In the genomic region with DNA sequence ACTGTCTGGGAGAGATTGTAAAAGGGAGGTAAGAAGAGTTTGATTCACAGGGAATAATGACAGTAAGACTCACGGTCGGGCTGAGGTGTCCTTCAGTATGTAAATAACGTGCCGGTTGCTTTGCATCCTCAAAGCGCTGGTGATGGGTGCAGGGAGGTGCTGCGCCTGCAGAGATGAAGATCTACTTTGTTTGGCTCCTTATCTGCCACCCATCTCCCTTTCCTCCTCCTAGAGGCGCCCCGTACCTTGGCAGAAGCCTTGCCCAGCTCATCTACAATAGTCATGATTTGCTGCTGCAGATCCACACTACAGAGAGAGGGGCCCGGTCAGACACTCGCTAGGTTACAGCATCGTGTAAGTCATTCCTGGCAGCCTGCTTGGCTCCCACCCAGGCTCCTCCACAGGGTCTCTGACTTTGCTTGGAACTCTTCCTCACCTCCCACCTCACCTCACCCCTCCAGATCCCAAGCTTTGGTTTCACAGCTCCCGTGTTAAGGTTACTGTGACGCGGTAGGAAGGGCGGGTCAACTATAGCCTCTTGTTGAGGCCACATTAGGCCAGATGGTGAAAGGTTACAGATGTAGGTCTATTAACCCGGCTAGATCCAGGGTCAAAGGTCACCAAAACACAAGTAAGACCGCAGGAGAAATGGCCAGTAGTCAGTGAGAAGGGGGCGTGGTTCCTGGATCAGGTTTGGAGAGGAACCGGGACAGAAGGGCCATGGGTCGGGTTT, we compare ENCODE assay signal across 8 mouse cellular contexts. TPM values are rescaled to one million over a fixed set of nuclear protein-coding genes. Genes with fewer than 3 reads are reported as not detected.
DNase-seq lines count a peak whose midpoint lies in the region; ATAC-seq and TF ChIP-seq lines count a peak whose summit lies in the region.

No protein-coding gene starts in this region.

- H3K4me1 ChIP-seq in testis, adult 2 months (ENCODE audit: control insufficient read depth, insufficient read depth, low read length): peaks cover 6% of the 10 kb centered on the region
- H3K4me1 ChIP-seq in neural tube, embryonic 15.5 days: peaks cover 35% of the 10 kb centered on the region

- H3K27me3 ChIP-seq in testis, adult 2 months (ENCODE audit: control insufficient read depth, insufficient read depth, low read length): no peaks in the 10 kb centered on the region
- H3K27me3 ChIP-seq in neural tube, embryonic 15.5 days (replicated peaks): no peaks in the 10 kb centered on the region

- no peak for TF ChIP-seq CTCF in testis, adult 2 months (IDR thresholded peaks at IDR 0.05; ENCODE audit: control insufficient read depth, insufficient read depth, insufficient replicate concordance, low read depth, low read length)

- H3K4me3 ChIP-seq in testis, adult 2 months (ENCODE audit: control insufficient read depth, low read depth, low read length): peak overlapping the region; percentile 94
- peak overlapping the region; percentile 69 for H3K4me3 ChIP-seq in neural tube, embryonic 15.5 days (replicated peaks)

- no peaks in the 10 kb centered on the region for H3K9me3 ChIP-seq in neural tube, embryonic 15.5 days (replicated peaks)

- peak; percentile 52 for ATAC-seq in neural tube, embryonic 15.5 days (ENCODE audit: low FRiP score)

- peak overlapping the region; percentile 88 for H3K9ac ChIP-seq in neural tube, embryonic 15.5 days (replicated peaks)

- 11% methylated on average over 20 of the region's 20 CpGs for WGBS in large intestine, adult 2 months
- 13% methylated on average over 20 of the region's 20 CpGs for WGBS in neural tube, embryonic 15.5 days

- peak; percentile 11 for DNase-seq in gastrocnemius, postnatal 10 days
- no peak for DNase-seq in gastrocnemius, postnatal 4 days (ENCODE audit: low spot score in 2 of 2)
- DNase-seq in testis, postnatal 10 days (ENCODE audit: low spot score): no peak
- peak; percentile 50 for DNase-seq in large intestine, adult 2 months (ENCODE audit: low read depth, low spot score)
- no peak for DNase-seq in thymus, postnatal 36 days
- DNase-seq in T-cell, adult 2 months (ENCODE audit: low spot score): no peak

- TF ChIP-seq POLR2A in testis, adult 2 months (IDR thresholded peaks at IDR 0.05; ENCODE audit: control insufficient read depth, low read depth, low read length): no peak

- H3K4me2 ChIP-seq in neural tube, embryonic 15.5 days: peak overlapping the region; percentile 89

- H3K36me3 ChIP-seq in testis, adult 2 months (ENCODE audit: control insufficient read depth, insufficient read depth, low read length): peaks cover 2% of the 10 kb centered on the region; the same call in 1 of the 2 replicates
- H3K36me3 ChIP-seq in neural tube, embryonic 15.5 days: peaks cover 41% of the 10 kb centered on the region

- peak overlapping the region; percentile 98 for H3K27ac ChIP-seq in testis, adult 2 months (ENCODE audit: control insufficient read depth, insufficient read depth, low read depth, low read length)
- peak overlapping the region; percentile 89 for H3K27ac ChIP-seq in neural tube, embryonic 15.5 days (replicated peaks)

RNA-seq across cellular contexts. Expression of a gene that starts 0.5 kb away (rescaled TPM):
- total RNA-seq in gastrocnemius, postnatal 10 days (2021): 1 to 10 TPM; 6.4 to 9.8 TPM
- 10 to 100 TPM; 13.3 to 18.4 TPM for total RNA-seq in gastrocnemius, postnatal 4 days (2021)
- polyA plus RNA-seq in testis, adult 2 months (2012; rRNA removed): 158 and 171 TPM in 2 replicates
- 20.0 and 45.4 TPM in 2 replicates for polyA plus RNA-seq in large intestine, adult 2 months (2012; rRNA removed)
- polyA plus RNA-seq in neural tube, embryonic 15.5 days (2015; fragmentation: Nextera tagmentation; extraction: Ambion mirVana): 259 and 319 TPM in 2 replicates

RNA-seq across cellular contexts. Expression of a gene that starts 6.8 kb away (rescaled TPM):
- total RNA-seq in gastrocnemius, postnatal 10 days (2021): 10 to 100 TPM; 44.8 to 54.4 TPM
- 10 to 100 TPM; 40.5 to 46.8 TPM for total RNA-seq in gastrocnemius, postnatal 4 days (2021)
- polyA plus RNA-seq in testis, adult 2 months (2012; rRNA removed): 81.8 and 83.3 TPM in 2 replicates
- polyA plus RNA-seq in large intestine, adult 2 months (2012; rRNA removed): 111 and 131 TPM in 2 replicates
- 67.1 and 73.6 TPM in 2 replicates for polyA plus RNA-seq in neural tube, embryonic 15.5 days (2015; fragmentation: Nextera tagmentation; extraction: Ambion mirVana)

RNA-seq across cellular contexts. Expression of a gene that starts 6.9 kb away (rescaled TPM):
- total RNA-seq in gastrocnemius, postnatal 10 days (2021): 10 to 100 TPM; 31.4 to 47.1 TPM
- total RNA-seq in gastrocnemius, postnatal 4 days (2021): 10 to 100 TPM; 44.6 to 52.8 TPM
- polyA plus RNA-seq in testis, adult 2 months (2012; rRNA removed): 100 and 104 TPM in 2 replicates
- 28.7 and 36.9 TPM in 2 replicates for polyA plus RNA-seq in large intestine, adult 2 months (2012; rRNA removed)
- 36.7 and 40.8 TPM in 2 replicates for polyA plus RNA-seq in neural tube, embryonic 15.5 days (2015; fragmentation: Nextera tagmentation; extraction: Ambion mirVana)

RNA-seq across cellular contexts. Expression of a gene that starts 12.1 kb away (rescaled TPM):
- total RNA-seq in gastrocnemius, postnatal 10 days (2021): 10 to 100 TPM; 49.6 to 56.2 TPM
- 10 to 100 TPM; 44.4 to 49.0 TPM for total RNA-seq in gastrocnemius, postnatal 4 days (2021)
- polyA plus RNA-seq in testis, adult 2 months (2012; rRNA removed): 144 and 172 TPM in 2 replicates
- polyA plus RNA-seq in large intestine, adult 2 months (2012; rRNA removed): 76.6 and 84.9 TPM in 2 replicates
- 59.2 and 75.2 TPM in 2 replicates for polyA plus RNA-seq in neural tube, embryonic 15.5 days (2015; fragmentation: Nextera tagmentation; extraction: Ambion mirVana)

RNA-seq across cellular contexts. Expression of a gene that starts 29.7 kb away (rescaled TPM):
- 10 to 100 TPM; 12.6 to 16.8 TPM for total RNA-seq in gastrocnemius, postnatal 10 days (2021)
- total RNA-seq in gastrocnemius, postnatal 4 days (2021): 10 to 100 TPM; 22.1 to 25.1 TPM
- polyA plus RNA-seq in testis, adult 2 months (2012; rRNA removed): 81.3 and 89.0 TPM in 2 replicates
- polyA plus RNA-seq in large intestine, adult 2 months (2012; rRNA removed): 67.2 and 82.6 TPM in 2 replicates
- 26.8 and 30.5 TPM in 2 replicates for polyA plus RNA-seq in neural tube, embryonic 15.5 days (2015; fragmentation: Nextera tagmentation; extraction: Ambion mirVana)

Comparison
In these comparisons a context has a peak if more than half of its experiments do, and no peak if none do; other contexts are left out.
1. DNase-seq: peak in gastrocnemius, postnatal 10 days (single experiment) and large intestine, adult 2 months (single experiment); none in gastrocnemius, postnatal 4 days (0 of 2), testis, postnatal 10 days (single experiment), thymus, postnatal 36 days (0 of 2) and T-cell, adult 2 months (single experiment).